Mouse (Mus musculus) heart, embryonic 16.5 days (tissue): ENCODE results near the gene Clta. TPM values are rescaled to one million over a fixed set of nuclear protein-coding genes. Genes with fewer than 3 reads are reported as not detected.

Experiments used
- ATAC-seq: fragments of 200-750 bp; cut with Nextera tagmentation; replicated peaks from 2 replicates; pipeline ENCODE4 v1.8.0; 2017; ENCODE audit warnings: moderate number of reproducible peaks; ENCODE audit not compliant: insufficient read depth, low FRiP score; ENCODE audit errors: extremely low read depth
- H3K27ac ChIP-seq: fragments of 300-500 bp; sonication (generic); 2 replicates; pipeline ENCODE4 v1.5.1; 2014; ENCODE audit warnings: mild to moderate bottlenecking, low read length, control low read depth, moderate library complexity
- H3K27me3 ChIP-seq: fragments of 300-500 bp; sonication (generic); 2 replicates; pipeline ENCODE4 v1.6.1; 2014; ENCODE audit warnings: low read length, mixed read lengths; ENCODE audit not compliant: control insufficient read depth, insufficient read depth
- H3K36me3 ChIP-seq: fragments of 300-500 bp; sonication (generic); 2 replicates; pipeline ENCODE4 v1.6.1; 2014; ENCODE audit not compliant: control insufficient read depth, insufficient read depth
- H3K4me1 ChIP-seq: fragments of 300-500 bp; sonication (generic); 2 replicates; pipeline ENCODE4 v1.6.1; 2014; ENCODE audit warnings: low read length, mixed read lengths; ENCODE audit not compliant: control insufficient read depth, insufficient read depth
- H3K4me2 ChIP-seq: fragments of 300-500 bp; sonication (generic); 2 replicates; pipeline ENCODE4 v1.6.1; 2014; ENCODE audit warnings: low read depth, mild to moderate bottlenecking, control low read depth, low read length
- H3K4me3 ChIP-seq: fragments of 300-500 bp; sonication (generic); 2 replicates; pipeline ENCODE4 v1.5.1; 2014; ENCODE audit warnings: mild to moderate bottlenecking, control low read depth, low read length
- H3K9ac ChIP-seq: fragments of 300-500 bp; sonication (generic); 2 replicates; pipeline ENCODE4 v1.6.1; 2014; ENCODE audit warnings: low read length, control low read depth
- H3K9me3 ChIP-seq: fragments of 300-500 bp; sonication (generic); replicated peaks from 2 replicates; pipeline ENCODE4 v1.6.1; 2016; ENCODE audit warnings: low read length; ENCODE audit not compliant: control insufficient read depth
- WGBS: fragments of 180-500 bp; shearing (Covaris S2); extraction: QIAGEN DNeasy Blood & Tissue Kit; methylation state at CpG from one replicate; pipeline ENCODE4 v1.1.7; 2014; 5-methylcytosine and 5-hydroxymethylcytosine counted together
- polyA plus RNA-seq: library from polyadenylated mRNA; unstranded; fragments of >200 nt; fragmentation: Nextera tagmentation; extraction: Ambion mirVana; gene quantifications from 2 replicates; pipeline ENCODE4 v1.2.1, GENCODE M21; 2015

The Clta gene
- polyA plus RNA-seq, 1 experiment from 2014 or later, result 150 TPM

- Histone ChIP-seq H3K9ac (no peak overlapping the region), H3K27ac (no peak overlapping the region), H3K4me2 (no peak overlapping the region), H3K27me3 (no peaks in the 10 kb centered on the region), H3K9me3 (peaks cover 3% of the 10 kb centered on the region; the same call in 1 of the 2 replicates), H3K36me3 (no peaks in the 10 kb centered on the region), H3K4me3 (no peak overlapping the region), H3K4me1 (no peaks in the 10 kb centered on the region)
- no peak for ATAC-seq
- WGBS, result 81% methylated on average over 3 of the region's 3 CpGs
Measured at GRCm38 (mm10) chr4:43988976-43989375, 15.3 kb upstream of the Clta start.

DNA sequence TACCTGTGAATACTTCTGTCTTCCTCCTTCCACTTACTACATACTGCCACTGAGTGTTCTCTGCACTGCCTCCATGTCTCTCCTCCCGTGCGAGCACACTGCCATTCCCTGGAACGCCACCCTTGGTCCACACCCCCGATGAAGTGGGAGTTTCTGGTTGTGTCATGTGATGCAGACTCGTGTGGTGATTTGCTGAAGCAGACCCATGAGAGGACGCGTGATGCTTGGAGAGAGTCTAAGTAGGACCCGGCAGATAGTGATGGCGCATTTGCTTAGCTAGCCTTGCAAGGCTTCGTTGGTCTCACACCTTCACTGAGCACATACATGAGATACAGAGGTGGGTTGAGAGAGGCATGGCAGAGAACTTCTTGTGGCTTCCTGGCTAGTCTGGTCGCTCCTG, 11.2 kb upstream of the Clta start:
- 87% methylated on average over 11 of the region's 11 CpGs for WGBS

GRCm38 (mm10) chr4:43994342-43994741, 9.9 kb upstream of the Clta start:
- no peak overlapping the region for H3K27ac ChIP-seq
- ATAC-seq, result no peak

More for the DNA sequence above, 11.2 kb upstream of the Clta start:
- no peak for ATAC-seq
- Histone ChIP-seq H3K27ac (no peak overlapping the region), H3K27me3 (no peaks in the 10 kb centered on the region), H3K9ac (no peak overlapping the region), H3K4me2 (no peak overlapping the region), H3K4me3 (no peak overlapping the region), H3K36me3 (no peaks in the 10 kb centered on the region), H3K4me1 (no peaks in the 10 kb centered on the region), H3K9me3 (peaks cover 3% of the 10 kb centered on the region; the same call in 1 of the 2 replicates)

GRCm38 (mm10) chr4:44003622-44004021, 630 bp upstream of the Clta start:
- WGBS, result 81% methylated on average over 6 of the region's 6 CpGs
- H3K36me3 ChIP-seq, result no peaks in the 10 kb centered on the region
- no peak overlapping the region for H3K4me3 ChIP-seq
- no peak for ATAC-seq
- H3K27me3 ChIP-seq, result no peaks in the 10 kb centered on the region
- no peak overlapping the region for H3K27ac ChIP-seq
- no peaks in the 10 kb centered on the region for H3K4me1 ChIP-seq
- H3K9me3 ChIP-seq, result peaks cover 3% of the 10 kb centered on the region
- no peak overlapping the region for H3K9ac ChIP-seq
- no peak overlapping the region for H3K4me2 ChIP-seq

More at GRCm38 (mm10) chr4:43994342-43994741, 9.9 kb upstream of the Clta start:
- Histone ChIP-seq H3K4me3 (no peak overlapping the region), H3K4me2 (no peak overlapping the region), H3K4me1 (no peaks in the 10 kb centered on the region), H3K36me3 (no peaks in the 10 kb centered on the region), H3K9me3 (peaks cover 6% of the 10 kb centered on the region), H3K9ac (no peak overlapping the region), H3K27me3 (no peaks in the 10 kb centered on the region)
- 60% methylated on average over 2 of the region's 2 CpGs for WGBS

DNA sequence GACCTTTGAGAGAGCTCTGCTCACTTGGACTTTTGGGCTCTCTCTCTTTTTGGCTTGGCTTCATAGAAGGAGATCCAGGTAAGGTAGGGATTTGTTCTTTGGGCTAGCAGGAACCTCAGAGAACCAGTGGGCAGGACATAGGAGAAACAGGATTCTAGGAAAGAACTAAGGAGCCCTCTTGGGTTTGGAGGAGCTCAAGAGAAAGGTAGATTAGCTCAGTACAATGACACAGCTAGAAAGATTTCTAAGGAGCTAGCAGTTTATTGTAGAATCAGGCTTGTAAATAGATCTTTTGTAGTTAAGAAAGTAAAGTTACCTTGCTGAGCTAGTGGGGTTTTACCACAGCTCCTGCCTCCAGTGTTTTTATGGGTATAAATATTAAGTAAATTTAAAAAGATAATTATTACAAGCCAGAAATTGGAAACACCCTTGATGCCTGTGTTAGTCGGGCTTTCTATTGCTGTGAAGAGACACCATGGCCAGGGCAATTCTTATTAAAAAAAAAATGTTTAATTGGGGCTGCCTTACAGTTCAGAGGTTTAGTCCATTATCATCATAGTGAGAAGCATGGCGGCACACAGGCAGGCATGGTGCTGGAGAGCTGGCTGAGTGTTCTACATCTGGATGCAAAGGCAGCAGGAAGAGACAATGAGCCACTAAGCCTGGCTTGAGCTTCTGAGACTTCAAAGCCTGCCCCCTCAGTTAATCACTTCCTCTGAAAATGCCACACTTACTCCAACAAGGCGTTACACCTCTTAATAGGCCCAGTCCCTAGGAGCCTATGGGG, 564 bp downstream of the Clta start:
- WGBS, result 71% methylated on average over 3 of the region's 3 CpGs
- no peak overlapping the region for H3K4me3 ChIP-seq
- no peaks in the 10 kb centered on the region for H3K36me3 ChIP-seq
- no peak for ATAC-seq
- no peak overlapping the region for H3K27ac ChIP-seq
- H3K9me3 ChIP-seq, result no peaks in the 10 kb centered on the region
- H3K4me1 ChIP-seq, result no peaks in the 10 kb centered on the region
- H3K27me3 ChIP-seq, result no peaks in the 10 kb centered on the region
- H3K9ac ChIP-seq, result no peak overlapping the region
- no peak overlapping the region for H3K4me2 ChIP-seq

DNA sequence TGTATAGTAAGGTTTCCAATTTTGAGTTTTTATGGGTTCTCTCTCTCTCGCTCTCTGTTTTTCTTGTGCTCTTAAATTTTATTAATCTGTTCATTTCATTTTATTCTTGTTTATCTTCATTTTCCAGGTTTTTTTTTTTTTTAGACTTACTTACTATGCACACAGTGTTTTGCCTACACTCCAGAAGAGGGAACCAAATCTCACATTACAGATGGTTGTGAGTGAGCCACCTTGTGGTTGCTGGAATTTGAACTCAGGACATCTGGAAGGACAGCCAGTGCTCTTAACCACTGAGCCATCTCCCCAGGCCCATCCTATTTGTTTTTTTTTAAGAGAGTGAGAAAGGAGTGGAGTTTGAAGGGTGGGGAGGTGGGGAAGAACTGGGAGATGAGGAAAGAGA, 5.9 kb downstream of the Clta start:
- ATAC-seq, result no peak
- 96% methylated on average over 1 of the region's 1 CpGs for WGBS

GRCm38 (mm10) chr4:44010893-44011292, 6.6 kb downstream of the Clta start:
- WGBS, result 50% methylated on average over 2 of the region's 2 CpGs
- Histone ChIP-seq H3K4me2 (no peak overlapping the region), H3K4me1 (peaks cover 18% of the 10 kb centered on the region), H3K4me3 (no peak overlapping the region), H3K27me3 (no peaks in the 10 kb centered on the region), H3K27ac (no peak overlapping the region), H3K9ac (no peak overlapping the region), H3K36me3 (no peaks in the 10 kb centered on the region), H3K9me3 (no peaks in the 10 kb centered on the region)
- ATAC-seq, result no peak

More for the DNA sequence above, 5.9 kb downstream of the Clta start:
- Histone ChIP-seq H3K9ac (no peak overlapping the region), H3K36me3 (no peaks in the 10 kb centered on the region), H3K27ac (no peak overlapping the region), H3K9me3 (no peaks in the 10 kb centered on the region), H3K4me1 (peaks cover 16% of the 10 kb centered on the region), H3K27me3 (no peaks in the 10 kb centered on the region), H3K4me2 (no peak overlapping the region), H3K4me3 (no peak overlapping the region)

DNA sequence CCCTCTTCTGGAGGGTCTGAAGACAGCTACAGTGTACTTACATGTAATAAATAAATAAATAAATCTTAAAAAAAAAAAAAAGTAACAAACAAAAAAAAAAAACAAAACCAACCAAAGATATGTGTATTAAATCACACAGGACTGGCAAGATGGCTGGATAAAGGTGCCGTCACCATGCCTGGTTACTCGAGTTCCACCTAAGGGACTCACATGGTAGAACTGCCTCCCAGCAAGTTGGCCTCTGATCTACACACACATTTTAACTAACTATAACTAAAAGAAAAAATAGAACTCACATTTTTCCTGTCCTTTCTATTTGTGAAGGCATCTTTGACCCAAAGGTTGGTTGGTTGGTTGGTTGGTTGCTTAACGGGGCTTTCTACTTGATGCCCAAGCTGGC, 7.5 kb downstream of the Clta start:
- peak overlapping the region; percentile 89 for H3K4me2 ChIP-seq
- no peaks in the 10 kb centered on the region for H3K27me3 ChIP-seq
- peaks cover 18% of the 10 kb centered on the region for H3K4me1 ChIP-seq
- no peaks in the 10 kb centered on the region for H3K36me3 ChIP-seq
- no peak for ATAC-seq
- H3K9ac ChIP-seq, result peak overlapping the region; percentile 71
- H3K4me3 ChIP-seq, result peak overlapping the region; percentile 88
- 85% methylated on average over 3 of the region's 3 CpGs for WGBS
- H3K9me3 ChIP-seq, result no peaks in the 10 kb centered on the region
- peak overlapping the region; percentile 78 for H3K27ac ChIP-seq
